Mouse (Mus musculus) heart, adult 2 months (tissue): ENCODE data around the gene Tcf20.

Source experiments
- CTCF ChIP-seq: fragments of 200-600 bp; IDR thresholded peaks from 2 replicates; pipeline ENCODE4 v1.8.1; 2022; ENCODE audit warnings: antibody characterized with exemption, mild to moderate bottlenecking, moderate library complexity
- EP300 ChIP-seq: fragments of 200-500 bp; IDR thresholded peaks from 2 replicates; pipeline ENCODE4 v1.6.1; 2011; ENCODE audit warnings: low read depth, low read length, control low read depth; ENCODE audit not compliant: insufficient read depth
- POLR2A ChIP-seq: fragments of 200-500 bp; IDR thresholded peaks from 2 replicates; pipeline ENCODE4 v1.6.1; 2011; ENCODE audit warnings: mild to moderate bottlenecking, low read depth, low read length, control low read depth; ENCODE audit not compliant: insufficient read depth

- TF ChIP-seq EP300 (peak; percentile 71), POLR2A (no peak), CTCF (no peak; the same call in 1 of the 2 replicates)
These were observed 182.7 kb downstream of the Tcf20 start for GRCm38 (mm10) chr15:82804708-82805639.
